Mouse (Mus musculus) forebrain, embryonic 10.5 days (tissue): ENCODE results near the gene Capzb. TPM values are rescaled to one million over a fixed set of nuclear protein-coding genes. Genes with fewer than 3 reads are reported as not detected.
A peak's percentile ranks its signal among the peaks of the same experiment; 100 is the strongest.

Source experiments
- DNase-seq: peaks from one replicate; pipeline ENCODE4 v3.0.0-alpha.2; 2017; ENCODE audit warnings: low spot score; ENCODE audit errors: extremely low spot score
- H3K27ac ChIP-seq: fragments of 300-500 bp; sonication (generic); 2 replicates; pipeline ENCODE4 v1.5.1; 2016; ENCODE audit warnings: mild to moderate bottlenecking
- H3K27me3 ChIP-seq: fragments of 300-500 bp; sonication (generic); 2 replicates; pipeline ENCODE4 v1.6.1; 2016; ENCODE audit warnings: mild to moderate bottlenecking; ENCODE audit not compliant: poor library complexity, severe bottlenecking
- H3K36me3 ChIP-seq: fragments of 300-500 bp; sonication (generic); replicated peaks from 2 replicates; pipeline ENCODE4 v1.6.1; 2016; ENCODE audit warnings: mild to moderate bottlenecking, moderate library complexity
- H3K4me1 ChIP-seq: fragments of 300-500 bp; sonication (generic); 2 replicates; pipeline ENCODE4 v1.6.1; 2016
- H3K4me3 ChIP-seq: fragments of 300-500 bp; sonication (generic); 2 replicates; pipeline ENCODE4 v1.5.1; 2016; ENCODE audit warnings: mild to moderate bottlenecking, moderate library complexity
- H3K9me3 ChIP-seq: fragments of 300-500 bp; sonication (generic); 2 replicates; pipeline ENCODE4 v1.6.1; 2016; ENCODE audit warnings: mild to moderate bottlenecking, moderate library complexity
- WGBS: fragments of 180-500 bp; shearing (Covaris S2); methylation state at CpG from one replicate; pipeline ENCODE4 v1.1.7; 2016; 5-methylcytosine and 5-hydroxymethylcytosine counted together
- polyA plus RNA-seq: library from polyadenylated mRNA; unstranded; fragments of >200 nt; fragmentation: Nextera tagmentation; extraction: Ambion mirVana; gene quantifications from 2 replicates; pipeline ENCODE4 v1.2.1, GENCODE M21; 2016

Capzb gene
- polyA plus RNA-seq, 1 experiment from 2014 or later: 360 TPM

DNA sequence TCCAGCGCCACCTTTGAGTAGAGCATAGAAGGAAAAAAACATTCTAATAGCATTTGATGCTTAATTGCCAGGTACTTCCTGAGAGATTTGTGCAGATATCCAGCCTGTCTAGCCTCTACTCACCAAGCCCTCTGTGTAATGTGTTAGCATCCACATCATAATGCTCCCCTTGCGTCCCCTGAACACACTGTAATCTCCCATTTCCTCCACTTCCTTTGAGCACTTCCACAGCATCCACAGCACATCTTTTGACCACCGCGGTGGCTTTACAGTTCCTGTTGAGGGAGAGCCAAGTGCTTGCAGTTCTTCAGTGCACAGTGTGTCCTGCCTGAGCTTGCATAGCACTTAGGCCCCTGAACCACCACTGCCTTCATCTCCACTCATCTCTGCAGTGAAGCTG, 29.1 kb downstream of the Capzb start:
- peaks cover 42% of the 10 kb centered on the region for H3K36me3 ChIP-seq
- no peak overlapping the region for H3K27ac ChIP-seq
- H3K4me1 ChIP-seq: peaks cover 35% of the 10 kb centered on the region
- no peak for DNase-seq
- no peak overlapping the region for H3K4me3 ChIP-seq
- no peaks in the 10 kb centered on the region for H3K27me3 ChIP-seq
- WGBS: 93% methylated on average over 4 of the region's 4 CpGs
- H3K9me3 ChIP-seq: no peaks in the 10 kb centered on the region

DNA sequence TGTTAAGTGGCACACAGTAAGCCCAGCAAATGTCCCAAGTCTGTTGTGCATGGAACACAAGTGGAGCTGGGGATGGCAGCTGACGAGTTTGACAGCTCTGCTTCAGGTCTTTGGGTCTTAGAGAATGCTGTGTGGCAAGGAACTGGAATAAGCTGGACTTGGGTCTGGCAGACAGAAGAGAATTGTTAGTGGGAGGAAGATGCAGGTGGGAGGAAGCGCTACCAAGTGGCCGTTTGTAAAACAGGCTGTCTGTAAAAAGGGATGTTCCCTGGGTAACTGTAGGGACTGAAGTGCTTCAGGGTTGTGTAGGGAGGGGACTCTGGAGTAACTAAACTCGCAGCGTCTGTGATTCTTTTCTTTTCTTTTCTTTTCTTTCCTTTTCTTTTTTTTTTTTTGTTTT, 32.4 kb downstream of the Capzb start:
- Histone ChIP-seq H3K4me3 (no peak overlapping the region), H3K9me3 (no peaks in the 10 kb centered on the region), H3K27me3 (no peaks in the 10 kb centered on the region), H3K4me1 (peaks cover 23% of the 10 kb centered on the region), H3K27ac (no peak overlapping the region), H3K36me3 (peaks cover 25% of the 10 kb centered on the region)
- DNase-seq: no peak
- WGBS: 77% methylated on average over 5 of the region's 5 CpGs

DNA sequence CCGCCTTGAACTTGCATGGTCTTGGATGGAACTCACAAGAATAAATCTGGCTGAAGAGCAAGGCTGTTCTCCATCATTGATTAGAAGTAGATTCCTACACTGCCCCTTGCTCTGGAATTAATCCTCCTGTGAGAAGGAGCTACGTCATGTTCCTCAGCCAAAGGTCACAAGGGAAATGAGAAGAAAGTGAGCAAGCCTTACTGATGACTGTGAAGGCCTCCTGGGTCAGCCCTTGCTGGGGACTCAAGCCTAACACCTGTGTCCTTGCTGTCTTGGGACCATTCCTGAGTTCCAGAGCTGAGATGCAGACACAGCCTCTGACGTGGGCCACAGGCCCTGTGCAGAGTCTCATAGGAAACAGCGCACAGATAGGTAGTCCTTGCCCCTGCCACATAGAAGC, 33.2 kb downstream of the Capzb start:
- peaks cover 30% of the 10 kb centered on the region for H3K4me1 ChIP-seq
- WGBS: 89% methylated on average over 4 of the region's 4 CpGs
- DNase-seq: no peak
- no peak overlapping the region for H3K27ac ChIP-seq
- no peak overlapping the region for H3K4me3 ChIP-seq
- no peaks in the 10 kb centered on the region for H3K27me3 ChIP-seq
- H3K9me3 ChIP-seq: no peaks in the 10 kb centered on the region
- H3K36me3 ChIP-seq: peaks cover 19% of the 10 kb centered on the region

DNA sequence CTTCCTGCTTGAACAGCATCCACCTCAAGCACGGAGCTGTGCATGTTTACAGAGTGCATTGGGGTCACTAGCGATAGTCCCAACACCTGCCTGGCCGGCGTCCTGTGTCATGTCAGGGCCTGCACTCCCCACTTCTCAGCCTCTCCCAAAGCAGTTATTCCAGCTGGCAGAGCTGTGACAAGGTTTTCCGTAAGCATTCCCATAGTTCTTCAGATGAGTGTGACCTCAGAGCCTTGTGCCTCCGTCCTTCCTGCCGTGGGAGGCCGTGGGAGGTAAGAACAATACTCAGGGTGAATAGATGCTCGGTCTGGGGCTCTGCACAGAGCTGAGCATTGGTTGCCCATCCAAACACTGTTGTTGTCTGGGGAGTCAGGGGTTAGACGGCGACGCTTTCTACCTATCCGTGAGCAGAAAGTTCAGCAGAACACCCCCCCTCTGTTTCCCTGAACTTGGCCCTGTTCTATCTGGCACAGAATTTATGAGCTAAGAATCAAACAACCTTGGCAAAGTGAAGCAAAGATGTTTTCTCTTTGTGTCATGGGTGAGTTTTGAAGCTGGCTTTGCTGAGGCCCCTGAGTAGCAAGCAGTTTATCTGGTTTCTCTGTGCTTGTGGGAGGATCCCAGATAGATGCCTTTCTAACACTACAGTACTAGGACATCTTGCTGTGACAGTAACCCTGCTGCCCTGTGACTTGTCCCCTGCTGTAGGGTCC, 34.0 kb downstream of the Capzb start:
- Histone ChIP-seq H3K27ac (no peak overlapping the region), H3K27me3 (no peaks in the 10 kb centered on the region), H3K4me3 (no peak overlapping the region), H3K9me3 (no peaks in the 10 kb centered on the region), H3K36me3 (peaks cover 22% of the 10 kb centered on the region), H3K4me1 (peaks cover 35% of the 10 kb centered on the region)
- WGBS: 86% methylated on average over 13 of the region's 13 CpGs
- no peak for DNase-seq

DNA sequence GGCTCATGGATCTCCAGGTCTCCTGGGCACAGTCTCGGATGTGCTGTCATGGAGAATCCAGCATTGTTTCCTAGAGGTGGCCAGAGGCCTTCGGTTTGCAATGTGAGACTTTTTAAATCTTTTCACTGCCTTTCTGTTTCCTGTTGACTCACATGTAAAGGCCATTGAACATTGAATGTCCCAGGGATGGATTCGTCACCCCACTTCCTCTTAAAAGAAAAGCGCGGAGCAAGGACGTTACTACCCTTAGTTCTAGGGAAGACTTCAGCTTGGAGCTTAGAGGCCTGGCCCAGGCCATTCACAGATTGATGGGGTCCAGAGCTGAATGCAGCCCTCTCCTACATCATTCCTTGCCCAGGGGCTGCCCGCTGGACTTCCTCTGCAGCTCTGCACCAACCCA, 35.2 kb downstream of the Capzb start:
- H3K4me3 ChIP-seq: no peak overlapping the region
- H3K27me3 ChIP-seq: no peaks in the 10 kb centered on the region
- peaks cover 48% of the 10 kb centered on the region for H3K4me1 ChIP-seq
- H3K36me3 ChIP-seq: peaks cover 16% of the 10 kb centered on the region
- WGBS: 91% methylated on average over 7 of the region's 7 CpGs
- DNase-seq: no peak
- no peaks in the 10 kb centered on the region for H3K9me3 ChIP-seq
- no peak overlapping the region for H3K27ac ChIP-seq

DNA sequence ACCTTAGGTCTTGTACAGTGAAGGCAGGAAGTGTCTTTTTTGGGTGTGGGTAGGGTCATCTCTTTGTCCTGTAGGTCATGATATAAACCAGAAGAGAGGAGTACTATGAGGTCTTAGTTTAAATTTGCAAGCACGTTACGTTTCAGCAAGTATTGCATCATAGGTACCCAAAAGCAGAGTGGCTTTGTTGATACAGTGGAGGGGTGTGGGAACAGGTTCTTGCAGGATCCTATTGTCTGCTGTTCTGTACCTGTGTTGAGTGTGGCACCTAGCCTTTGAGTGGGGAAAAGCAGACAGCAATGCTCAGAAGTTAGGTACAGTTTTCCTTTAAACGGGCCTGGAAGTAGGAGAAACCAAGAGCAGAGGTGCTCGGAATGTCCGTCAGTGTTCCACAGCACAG, 36.6 kb downstream of the Capzb start:
- Histone ChIP-seq H3K9me3 (no peaks in the 10 kb centered on the region), H3K4me3 (no peak overlapping the region), H3K4me1 (peaks cover 59% of the 10 kb centered on the region), H3K27ac (no peak overlapping the region), H3K27me3 (no peaks in the 10 kb centered on the region), H3K36me3 (peaks cover 24% of the 10 kb centered on the region)
- WGBS: 94% methylated on average over 5 of the region's 5 CpGs
- DNase-seq: no peak

DNA sequence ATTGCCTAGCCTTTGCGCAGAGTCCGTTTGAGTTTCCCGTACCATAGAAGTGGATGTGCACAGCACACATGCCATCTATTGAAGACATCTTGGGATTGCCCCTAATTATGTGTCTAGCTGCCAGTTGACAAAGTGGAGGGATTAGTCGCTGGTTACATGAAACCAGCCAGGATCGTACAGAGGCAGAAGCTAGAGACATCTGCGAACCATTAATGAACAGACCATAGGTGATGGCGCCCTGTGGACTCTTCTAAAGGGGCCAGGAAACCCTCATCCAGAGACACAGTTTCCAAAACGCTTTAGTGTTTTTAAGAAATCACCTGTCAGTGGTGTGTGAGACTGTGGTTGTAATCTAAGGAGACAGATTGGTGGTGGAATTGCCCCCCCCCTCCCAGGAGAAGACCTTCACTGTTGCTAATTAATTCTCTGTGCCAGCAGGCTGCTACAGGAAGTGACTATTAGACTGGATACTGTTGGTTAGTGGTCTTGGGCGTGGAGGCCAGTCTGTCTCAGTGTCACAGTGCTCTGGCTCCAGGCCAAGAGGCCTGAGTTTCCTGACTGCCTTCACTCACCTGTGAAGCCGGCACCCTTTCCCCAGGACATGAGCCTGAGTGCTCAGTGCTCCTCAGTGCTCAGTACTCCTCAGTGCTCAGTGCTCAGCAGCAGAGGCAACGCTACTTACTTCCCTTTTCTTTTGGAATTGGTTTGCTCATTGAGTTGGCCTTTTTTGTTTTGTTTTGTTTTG, 37.8 kb downstream of the Capzb start:
- peaks cover 28% of the 10 kb centered on the region for H3K36me3 ChIP-seq
- WGBS: 71% methylated on average over 11 of the region's 11 CpGs
- no peak for DNase-seq
- peaks cover 64% of the 10 kb centered on the region for H3K4me1 ChIP-seq
- H3K27ac ChIP-seq: no peak overlapping the region
- no peaks in the 10 kb centered on the region for H3K27me3 ChIP-seq
- no peak overlapping the region for H3K4me3 ChIP-seq
- no peaks in the 10 kb centered on the region for H3K9me3 ChIP-seq

DNA sequence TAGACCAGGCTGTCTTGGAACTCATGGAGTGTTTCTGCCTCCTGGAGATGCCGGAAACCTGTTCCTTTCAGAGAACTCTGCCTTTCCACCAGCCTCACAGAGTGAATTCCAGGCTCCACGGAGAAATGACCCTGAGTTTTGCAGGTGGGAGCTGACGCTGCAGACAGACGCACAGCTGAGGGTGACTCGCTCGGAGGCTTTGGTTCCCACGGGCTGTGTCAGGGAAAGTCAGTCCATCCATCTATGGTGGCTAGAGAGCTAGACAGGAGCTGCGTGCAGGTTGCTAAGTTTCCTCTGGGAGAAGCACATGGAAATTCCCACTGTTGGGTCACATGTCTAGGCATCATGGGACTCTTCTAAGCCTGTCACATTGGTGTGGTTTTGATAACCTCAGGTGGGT, 38.5 kb downstream of the Capzb start:
- no peak for DNase-seq
- Histone ChIP-seq H3K27ac (no peak overlapping the region), H3K4me3 (no peak overlapping the region), H3K9me3 (no peaks in the 10 kb centered on the region), H3K36me3 (peaks cover 22% of the 10 kb centered on the region), H3K4me1 (peaks cover 64% of the 10 kb centered on the region), H3K27me3 (no peaks in the 10 kb centered on the region)
- WGBS: 90% methylated on average over 8 of the region's 8 CpGs

DNA sequence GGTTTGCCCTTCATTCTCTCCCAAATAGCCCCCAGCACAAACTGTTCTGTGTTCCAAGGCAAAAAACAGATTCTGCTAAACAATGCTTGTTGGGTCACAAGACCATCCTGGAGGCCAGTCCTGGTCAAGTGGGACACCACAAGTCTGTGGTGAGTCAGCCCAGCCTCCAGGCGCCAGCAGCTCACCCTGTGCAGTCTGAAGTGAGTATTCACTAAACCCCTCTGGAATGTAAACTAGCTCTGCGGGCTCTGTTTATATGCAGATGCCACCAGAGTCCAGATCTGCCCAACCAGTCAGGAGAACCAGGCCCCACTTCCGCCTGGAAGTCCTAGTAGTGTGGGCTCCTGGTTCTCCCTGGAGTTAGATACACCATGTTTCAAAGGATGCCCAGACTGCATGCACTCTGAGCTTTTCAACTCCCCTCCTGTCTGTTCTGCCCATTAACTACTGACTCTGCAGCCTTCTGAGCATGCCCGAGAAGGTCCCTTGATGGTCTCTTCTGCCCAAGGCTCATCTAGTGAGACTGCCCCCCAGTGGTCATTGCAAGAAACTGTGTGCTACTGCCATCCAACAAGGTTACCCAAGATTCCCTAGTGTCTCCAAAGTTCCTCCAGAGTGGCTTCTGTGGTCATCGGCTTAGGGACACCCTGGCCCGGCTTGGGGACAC, 39.9 kb downstream of the Capzb start:
- Histone ChIP-seq H3K4me1 (peaks cover 60% of the 10 kb centered on the region), H3K9me3 (no peaks in the 10 kb centered on the region), H3K4me3 (no peak overlapping the region), H3K36me3 (peaks cover 18% of the 10 kb centered on the region), H3K27ac (0 out of 2 replicates have a peak overlapping the region, but pooled peaks have one; percentile 32), H3K27me3 (no peaks in the 10 kb centered on the region)
- DNase-seq: no peak
- WGBS: 53% methylated on average over 6 of the region's 6 CpGs

DNA sequence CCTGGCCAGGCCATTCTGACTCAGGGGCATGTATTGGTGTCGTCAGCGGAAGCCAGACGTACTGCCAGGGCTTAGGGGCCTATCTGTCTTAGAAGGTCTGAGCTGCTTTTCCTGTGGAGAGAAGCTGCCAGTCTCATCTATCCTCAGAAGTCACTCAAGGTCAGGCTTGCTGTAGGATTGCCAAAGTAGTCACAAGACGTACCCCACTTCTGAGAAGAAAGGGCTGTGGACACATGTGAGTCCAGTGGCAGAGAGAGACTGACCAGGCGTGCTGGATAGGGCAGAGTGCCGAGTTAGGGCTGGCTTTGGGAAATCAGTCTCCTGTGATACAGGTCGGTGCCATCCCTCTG, 40.4 kb downstream of the Capzb start:
- no peak overlapping the region for H3K4me3 ChIP-seq
- peaks cover 60% of the 10 kb centered on the region for H3K4me1 ChIP-seq
- WGBS: 91% methylated on average over 7 of the region's 7 CpGs
- peaks cover 18% of the 10 kb centered on the region for H3K36me3 ChIP-seq
- H3K27me3 ChIP-seq: no peaks in the 10 kb centered on the region
- no peaks in the 10 kb centered on the region for H3K9me3 ChIP-seq
- H3K27ac ChIP-seq: no peak overlapping the region; the same call in 1 of the 2 replicates
- DNase-seq: no peak

DNA sequence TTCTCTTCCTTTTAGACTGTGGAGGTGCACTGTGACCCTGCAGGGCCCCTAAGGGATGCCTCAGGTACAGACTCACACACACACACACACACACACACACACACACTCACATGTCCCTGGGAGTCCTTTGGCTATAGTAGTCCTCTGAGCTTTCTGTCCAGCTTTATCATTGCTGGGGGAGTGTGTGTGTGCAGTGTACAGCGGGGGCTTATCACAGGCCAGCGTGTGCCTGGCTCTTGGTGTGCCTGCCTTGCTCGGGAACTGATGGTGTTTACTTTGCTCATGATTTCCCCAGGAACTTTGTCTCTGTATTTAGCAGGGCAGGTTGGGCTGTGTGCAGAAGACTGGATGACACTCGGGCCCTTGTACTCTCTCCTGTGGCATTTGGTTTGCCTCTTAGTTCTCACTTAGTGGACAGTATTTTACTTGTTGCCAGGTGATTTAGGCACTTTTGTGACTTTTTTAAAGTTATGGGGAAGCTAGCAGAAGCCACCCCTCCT, 41.1 kb downstream of the Capzb start:
- WGBS: 91% methylated on average over 4 of the region's 4 CpGs
- peaks cover 63% of the 10 kb centered on the region for H3K4me1 ChIP-seq

DNA sequence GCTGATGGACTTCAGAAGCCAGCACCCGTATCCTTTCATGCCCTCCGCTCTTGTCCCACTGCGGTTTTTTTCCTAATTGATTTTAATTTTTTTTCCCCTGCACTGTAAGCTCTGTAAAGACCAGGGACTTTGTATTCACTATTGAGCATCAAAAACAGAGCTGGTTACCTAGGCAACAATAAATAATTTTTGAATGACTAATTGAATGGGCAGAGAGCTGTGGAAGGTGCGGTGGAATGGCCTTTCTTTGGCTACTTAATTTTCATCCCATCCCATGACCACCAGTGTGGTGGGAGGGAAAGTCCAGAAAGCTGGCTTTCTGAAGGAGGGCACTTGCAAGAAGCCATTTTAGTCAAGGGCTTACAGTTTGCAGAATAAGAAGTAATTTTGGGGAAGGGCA, 41.6 kb downstream of the Capzb start:
- peaks cover 27% of the 10 kb centered on the region for H3K36me3 ChIP-seq
- no peaks in the 10 kb centered on the region for H3K9me3 ChIP-seq
- H3K4me3 ChIP-seq: no peak overlapping the region
- no peak for DNase-seq
- no peaks in the 10 kb centered on the region for H3K27me3 ChIP-seq
- peaks cover 66% of the 10 kb centered on the region for H3K4me1 ChIP-seq
- WGBS: 92% methylated on average over 4 of the region's 4 CpGs
- H3K27ac ChIP-seq: no peak overlapping the region

More for the DNA sequence above, 41.1 kb downstream of the Capzb start:
- H3K4me3 ChIP-seq: no peak overlapping the region
- H3K27me3 ChIP-seq: no peaks in the 10 kb centered on the region
- DNase-seq: no peak
- H3K36me3 ChIP-seq: peaks cover 23% of the 10 kb centered on the region
- H3K27ac ChIP-seq: no peak overlapping the region; the same call in 1 of the 2 replicates
- H3K9me3 ChIP-seq: no peaks in the 10 kb centered on the region

DNA sequence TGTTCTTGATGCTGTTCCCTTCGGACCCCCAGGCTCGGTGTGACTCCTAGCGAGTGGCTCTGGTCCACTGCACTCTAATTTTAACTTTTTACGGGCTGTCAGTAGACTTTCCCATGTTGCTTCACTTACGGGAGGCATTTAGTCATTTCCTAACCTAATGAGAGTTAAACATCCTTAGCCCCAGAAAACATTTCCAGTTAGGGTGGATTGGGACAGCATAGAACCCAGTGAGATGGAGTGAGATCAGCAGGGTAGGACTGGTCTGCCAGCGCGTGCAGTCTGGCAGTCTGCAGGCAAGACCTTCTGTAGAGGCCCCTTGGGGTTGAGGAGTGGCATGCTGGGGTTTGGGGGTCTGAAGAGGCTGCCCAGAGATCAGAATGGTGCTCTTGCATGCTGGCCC, 42.9 kb downstream of the Capzb start:
- H3K9me3 ChIP-seq: no peaks in the 10 kb centered on the region
- 91% methylated on average over 7 of the region's 7 CpGs for WGBS
- peaks cover 40% of the 10 kb centered on the region for H3K36me3 ChIP-seq
- peaks cover 56% of the 10 kb centered on the region for H3K4me1 ChIP-seq
- no peak for DNase-seq
- no peak overlapping the region for H3K27ac ChIP-seq
- no peak overlapping the region for H3K4me3 ChIP-seq
- no peaks in the 10 kb centered on the region for H3K27me3 ChIP-seq
